Mouse (Mus musculus): ENCODE measurements around the gene Lsm3.

Lsm3 gene
- long read RNA-seq, experiment 1, transcript Lsm3-201 (4 exons, 743 nt): major isoform, 15 of 23 reads
- long read RNA-seq, experiment 1, partial matches to known transcripts: 2 of 23 reads
- long read RNA-seq, experiment 1, other reads (novel, unspliced or antisense): 1 of 23 reads
- long read RNA-seq, experiment 2, transcript Lsm3-201 (4 exons, 743 nt): major isoform, 33 of 37 reads
- long read RNA-seq, experiment 2, partial matches to known transcripts: 0 of 37 reads
- long read RNA-seq, experiment 2, other reads (novel, unspliced or antisense): 1 of 37 reads

GRCm38 (mm10) chr6:91515545-91516449, at the start of gene Lsm3, which contains the start of gene Xpc:
TSS of gene Lsm3 (plus strand) at chr6:91515928.
TSS of gene Xpc (minus strand) at chr6:91515888.
- intact Hi-C loops (cut with DNase I): no loop called here

- intact Hi-C loops (cut with DNase I): no loop called here
Observed at GRCm38 (mm10) chr6:91467106-91467505, 48.6 kb upstream of the Lsm3 start.

GRCm38 (mm10) chr6:91470712-91471111, 45.0 kb upstream of the Lsm3 start:
- intact Hi-C loops (cut with DNase I): loop anchor here (5.0 kb wide), 1 partner anchor 37 kb away; no protein-coding TSS in a partner anchor

- intact Hi-C loops (cut with DNase I): loop anchor here (5.0 kb wide), 1 partner anchor 36 kb away; no protein-coding TSS in a partner anchor
Observed at GRCm38 (mm10) chr6:91471427-91471826, 44.3 kb upstream of the Lsm3 start.

DNA sequence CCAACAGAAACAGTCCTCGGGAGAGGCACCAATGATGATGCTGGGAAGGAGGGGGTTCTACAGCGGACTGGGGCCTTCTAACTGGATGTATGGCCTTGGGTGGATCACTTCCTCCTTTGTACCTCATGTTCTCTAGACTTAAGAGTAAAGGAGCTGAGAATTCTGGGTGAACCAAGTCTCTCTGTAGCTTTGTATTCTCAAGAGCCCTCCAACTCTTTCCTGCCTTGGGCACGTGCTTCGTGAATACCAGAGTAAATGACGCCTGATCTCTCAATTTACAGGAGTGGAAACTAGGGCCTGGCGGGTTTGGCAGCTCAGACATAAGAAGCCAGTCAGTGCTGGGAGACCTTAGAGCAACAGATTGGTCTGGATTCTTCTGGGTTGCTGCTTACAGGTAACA, 43.4 kb upstream of the Lsm3 start:
- intact Hi-C loops (cut with DNase I): loop anchor here (5.0 kb wide), 1 partner anchor 35 kb away; no protein-coding TSS in a partner anchor

DNA sequence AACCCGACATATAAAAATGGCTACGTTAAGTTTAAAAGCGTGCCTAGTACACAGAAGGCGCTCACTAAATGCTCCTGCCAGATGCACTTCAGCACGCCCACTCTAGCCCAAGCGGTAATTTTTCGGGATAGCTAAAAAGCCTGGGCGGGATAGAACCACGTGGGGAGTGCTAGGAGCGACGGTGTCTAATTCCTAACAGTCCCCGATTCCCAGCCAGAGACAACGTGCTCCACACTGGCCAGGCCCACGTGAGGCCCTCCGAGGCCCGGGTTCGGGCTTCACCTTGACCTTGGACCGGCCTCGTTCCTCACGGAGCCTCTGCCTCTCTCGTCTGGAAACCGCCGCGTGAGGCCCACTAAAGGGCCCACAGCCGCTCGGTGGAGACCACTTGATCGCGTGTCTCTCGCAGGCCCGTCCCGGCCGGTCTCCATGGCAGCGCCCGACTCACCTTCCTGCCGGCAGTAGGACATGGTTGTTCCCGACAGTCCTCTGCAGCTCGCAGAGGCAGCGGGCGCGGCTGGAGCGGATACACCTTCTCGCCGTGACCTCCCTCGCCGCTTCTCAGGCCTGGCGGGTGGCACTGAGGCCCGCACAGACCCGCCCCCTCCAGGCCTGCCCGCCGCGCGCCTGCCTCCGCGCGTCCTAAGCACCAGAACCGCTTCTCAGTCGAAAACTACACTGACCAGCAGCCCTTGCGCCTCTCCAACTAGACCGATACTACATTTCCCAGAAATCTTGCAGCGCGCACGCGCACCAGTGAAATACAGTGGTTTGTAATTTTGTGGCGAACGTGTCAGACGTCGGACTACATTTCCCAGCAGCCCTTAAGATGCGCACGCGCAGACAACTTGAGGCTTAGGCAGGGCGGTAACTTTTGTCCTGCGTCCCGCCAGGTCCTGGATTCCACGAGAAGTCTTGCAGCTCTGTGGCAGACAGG, 42.6 kb upstream of the Lsm3 start, which contains the start of the genes Chchd4 and Tmem43:
Gene Chchd4 (minus strand): TSS at position 679 of the 937 bp plus-strand sequence.
Gene Tmem43 (plus strand): TSS at position 836 of the 937 bp plus-strand sequence.
- intact Hi-C loops (cut with DNase I): loop anchor here (5.0 kb wide), 1 partner anchor 34 kb away; no protein-coding TSS in a partner anchor

DNA sequence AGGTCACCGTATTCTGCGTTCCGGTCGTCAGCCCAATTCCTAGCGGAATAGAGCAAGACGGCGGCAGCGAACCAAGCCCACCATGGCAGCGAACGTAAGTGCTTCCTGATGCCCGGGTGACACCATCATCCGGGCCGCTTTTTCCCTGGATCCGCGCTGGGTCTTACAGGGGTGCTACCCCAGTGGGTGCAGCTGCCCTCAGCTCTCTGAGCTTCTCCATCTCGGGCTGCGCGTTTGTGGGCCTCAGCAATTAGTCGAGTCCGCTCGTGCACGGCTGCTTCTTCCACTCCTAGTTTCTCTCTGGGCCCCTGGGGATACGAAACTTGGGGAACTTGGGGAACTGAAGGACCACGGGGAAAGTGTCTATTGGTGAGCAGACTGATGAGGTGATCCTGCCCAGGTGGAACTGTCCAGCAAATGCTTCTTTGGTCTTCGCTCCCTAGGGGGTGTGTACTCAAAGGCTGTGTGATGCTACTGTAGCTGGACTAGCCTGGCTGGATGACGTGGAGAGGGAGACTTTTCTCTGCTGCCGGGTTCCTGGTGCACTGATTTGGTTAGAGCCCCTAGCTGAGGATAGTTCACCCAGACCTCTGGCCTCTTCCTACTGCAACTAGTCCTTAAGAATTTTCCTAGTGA, 41.8 kb upstream of the Lsm3 start:
- intact Hi-C loops (cut with DNase I): loop anchor here (5.0 kb wide), 1 partner anchor 33 kb away; no protein-coding TSS in a partner anchor

- intact Hi-C loops (cut with DNase I): loop anchor here (5.0 kb wide), 1 partner anchor 33 kb away; no protein-coding TSS in a partner anchor
Observed at GRCm38 (mm10) chr6:91474441-91475190, 41.1 kb upstream of the Lsm3 start.

- intact Hi-C loops (cut with DNase I): no loop called here
Observed at GRCm38 (mm10) chr6:91476541-91476940, 39.2 kb upstream of the Lsm3 start.

- intact Hi-C loops (cut with DNase I): no loop called here
Observed at GRCm38 (mm10) chr6:91483371-91483770, 32.4 kb upstream of the Lsm3 start.

DNA sequence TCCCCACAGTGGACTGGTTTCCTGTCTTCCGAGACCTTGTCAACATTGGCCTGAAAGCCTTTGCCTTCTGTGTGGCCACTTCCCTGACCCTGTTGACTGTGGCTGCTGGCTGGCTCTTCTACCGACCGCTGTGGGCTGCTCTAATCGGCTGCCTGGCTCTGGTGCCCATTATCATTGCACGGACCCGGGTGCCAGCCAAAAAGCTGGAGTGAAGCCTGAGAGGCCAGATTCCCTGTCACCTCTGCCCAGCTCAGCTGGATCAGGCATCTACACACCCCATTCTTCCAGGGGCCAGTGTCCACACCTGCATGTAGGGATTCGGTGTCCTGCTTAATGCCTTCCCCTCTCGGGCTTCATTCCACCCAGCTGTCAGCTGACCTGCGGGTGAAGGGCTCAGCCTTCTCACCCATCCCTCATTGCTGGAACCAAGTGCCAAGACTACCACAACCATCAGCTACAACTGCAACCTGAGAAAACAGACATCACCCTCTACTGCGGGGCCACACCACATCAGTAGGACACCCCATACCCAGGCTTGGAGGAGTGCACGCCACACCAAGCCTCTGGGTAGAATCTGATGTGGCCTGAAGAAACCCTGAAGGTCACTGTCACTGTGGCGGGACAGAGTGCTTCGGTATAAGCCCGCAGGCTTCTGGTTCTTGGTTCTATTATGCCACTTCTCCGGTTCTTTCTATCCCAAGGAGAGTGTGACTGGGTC, 28.8 kb upstream of the Lsm3 start:
- intact Hi-C loops (cut with DNase I): no loop called here

- intact Hi-C loops (cut with DNase I): no loop called here
Observed at GRCm38 (mm10) chr6:91488496-91489212, 27.1 kb upstream of the Lsm3 start.

GRCm38 (mm10) chr6:91489872-91490271, 25.9 kb upstream of the Lsm3 start:
- intact Hi-C loops (cut with DNase I): no loop called here

DNA sequence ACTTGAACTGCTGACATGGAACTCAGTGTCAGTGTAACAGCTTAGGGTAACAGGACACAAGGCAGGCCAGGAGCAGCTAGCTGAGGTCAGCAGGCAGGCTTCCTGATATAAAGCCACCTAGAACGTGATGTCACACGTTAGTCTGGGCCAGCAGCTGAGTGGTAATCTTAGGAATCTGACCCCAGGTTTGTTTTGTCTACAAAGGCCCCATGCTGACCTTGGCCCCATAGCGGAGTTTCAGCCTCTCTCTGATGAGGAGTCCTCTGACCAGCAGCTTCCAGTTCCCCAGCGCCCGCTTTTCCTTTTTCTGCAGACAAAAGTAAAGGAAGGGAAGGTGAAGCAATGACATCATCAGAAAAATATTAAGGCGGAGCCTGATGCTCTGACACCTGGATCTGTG, 24.7 kb upstream of the Lsm3 start:
- intact Hi-C loops (cut with DNase I): no loop called here

DNA sequence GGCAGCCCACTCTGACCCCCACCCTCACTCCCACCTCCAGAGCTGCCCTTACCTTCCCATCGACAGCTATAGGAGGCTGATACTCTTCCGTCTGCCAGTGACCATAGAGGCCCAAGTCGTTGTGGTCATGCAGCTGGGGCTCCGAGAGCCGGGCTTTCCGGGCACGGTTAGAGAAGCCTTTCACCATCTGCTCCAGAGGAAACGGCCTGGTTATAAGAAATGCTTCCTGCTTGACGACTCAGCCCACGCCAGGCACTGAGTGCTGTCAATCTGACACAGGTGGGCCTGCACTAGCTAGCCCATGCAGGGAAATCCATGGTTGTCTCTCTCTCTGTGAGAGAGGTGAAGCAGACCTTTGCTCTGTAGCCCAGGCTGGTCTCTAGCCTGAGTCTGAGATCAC, 22.7 kb upstream of the Lsm3 start:
- intact Hi-C loops (cut with DNase I): no loop called here

- intact Hi-C loops (cut with DNase I): no loop called here
Observed at GRCm38 (mm10) chr6:91494526-91494925, 21.2 kb upstream of the Lsm3 start.

GRCm38 (mm10) chr6:91503302-91503701, 12.4 kb upstream of the Lsm3 start:
- intact Hi-C loops (cut with DNase I): no loop called here

DNA sequence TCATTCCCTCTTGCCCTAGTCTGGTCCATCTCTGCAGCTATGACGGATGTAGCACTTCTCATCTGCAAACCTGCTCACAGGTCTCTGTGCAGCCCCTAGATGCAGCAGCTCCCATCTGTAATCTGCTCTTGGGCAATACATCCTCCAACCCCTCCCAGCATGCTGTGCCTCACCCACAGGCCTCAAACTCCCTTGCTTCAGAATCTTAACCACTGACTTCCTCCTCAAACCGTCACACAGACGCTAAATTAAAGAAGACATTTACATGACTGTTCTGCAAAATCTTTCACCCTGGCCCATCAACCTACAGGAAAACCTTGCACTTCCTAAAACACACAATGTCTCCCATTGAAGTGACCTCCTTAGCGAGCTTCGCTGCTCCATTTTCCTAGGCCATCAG, 9.7 kb upstream of the Lsm3 start:
- intact Hi-C loops (cut with DNase I): loop anchor here (5.0 kb wide), 1 partner anchor 34 kb away; the partner anchor contains the start of genes Chchd4 and Tmem43
